Mouse (Mus musculus) MEL (cell line): ENCODE results near the gene 1810010D01Rik. TPM values are rescaled to one million over a fixed set of nuclear protein-coding genes. Genes with fewer than 3 reads are reported as not detected.

ENCODE experiments used
- DNase-seq: peaks from one replicate; pipeline ENCODE4 v3.0.0; 2011; ENCODE audit warnings: low read depth, low spot score
- H3K27ac ChIP-seq: 2 replicates; pipeline ENCODE4 v1.5.1; 2012; ENCODE audit warnings: low read depth, mild to moderate bottlenecking, control low read depth, low read length, moderate library complexity; ENCODE audit not compliant: control insufficient read depth
- H3K27me3 ChIP-seq, 2 experiments: fragments of 150-350 bp in 1 of 2; sonication (generic) in 1 of 2; 2 replicates each; pipeline ENCODE4 v1.6.1; 2012; ENCODE audit warnings: low read length in 2 of 2, mild to moderate bottlenecking in 2 of 2, improper control_type of control experiment in 1 of 2, moderate library complexity in 1 of 2; ENCODE audit not compliant: insufficient read depth in 2 of 2, control insufficient read depth in 1 of 2
- H3K36me3 ChIP-seq, 2 experiments: 2 replicates each; pipeline ENCODE4 v1.6.1; 2012 to 2014; ENCODE audit warnings: low read length in 2 of 2, improper control_type of control experiment in 1 of 2, inconsistent platforms in 1 of 2, mild to moderate bottlenecking in 1 of 2; ENCODE audit not compliant: insufficient read depth in 2 of 2, control insufficient read depth in 1 of 2
- H3K4me1 ChIP-seq, 2 experiments: fragments of 150-350 bp in 1 of 2; sonication (generic) in 1 of 2; 2 replicates each; pipeline ENCODE4 v1.6.1; 2012; ENCODE audit warnings: low read length in 2 of 2, improper control_type of control experiment in 1 of 2, mild to moderate bottlenecking in 1 of 2; ENCODE audit not compliant: insufficient read depth in 2 of 2, control insufficient read depth in 1 of 2
- H3K4me3 ChIP-seq, 2 experiments: fragments of 150-350 bp in 1 of 2; sonication (generic) in 1 of 2; 2 replicates each; pipeline ENCODE4 v1.5.1; 2012; ENCODE audit warnings: low read depth in 2 of 2, low read length in 2 of 2, mild to moderate bottlenecking in 2 of 2, moderate library complexity in 2 of 2, control low read depth in 1 of 2, improper control_type of control experiment in 1 of 2; ENCODE audit not compliant: control insufficient read depth in 1 of 2, insufficient read depth in 1 of 2
- H3K79me2 ChIP-seq: 2 replicates; pipeline ENCODE4 v1.6.1; 2012; ENCODE audit warnings: mild to moderate bottlenecking, low read length, moderate library complexity; ENCODE audit not compliant: control insufficient read depth, poor library complexity, insufficient read depth
- H3K9ac ChIP-seq: 2 replicates; pipeline ENCODE4 v1.6.1; 2012; ENCODE audit warnings: low read depth, mild to moderate bottlenecking, control low read depth, low read length, moderate library complexity; ENCODE audit not compliant: control insufficient read depth, poor library complexity, severe bottlenecking
- H3K9me3 ChIP-seq: fragments of 150-350 bp; sonication (generic); replicated peaks from 2 replicates; pipeline ENCODE4 v1.6.1; 2012; ENCODE audit warnings: mild to moderate bottlenecking, low read length, improper control_type of control experiment, moderate library complexity; ENCODE audit not compliant: insufficient read depth
- CTCF ChIP-seq, 3 experiments: IDR thresholded peaks in 2 of 3; conservative IDR thresholded peaks in 1 of 3; 2 replicates each; pipeline ENCODE4 v1.5.1; 2011 to 2012; ENCODE audit warnings: low read length in 3 of 3, low read depth in 2 of 3, mild to moderate bottlenecking in 2 of 3, improper control_type of control experiment in 1 of 3, inconsistent platforms in 1 of 3, mixed read lengths in 1 of 3, moderate library complexity in 1 of 3; ENCODE audit not compliant: control insufficient read depth in 1 of 3, insufficient read depth in 1 of 3, poor library complexity in 1 of 3, severe bottlenecking in 1 of 3
- GABPA ChIP-seq: IDR thresholded peaks from 2 replicates; pipeline ENCODE4 v1.6.1; 2012; ENCODE audit warnings: low read depth, mild to moderate bottlenecking, inconsistent platforms, low read length, improper control_type of control experiment, moderate library complexity
- KAT2A ChIP-seq: conservative IDR thresholded peaks from 2 replicates; pipeline ENCODE4 v1.6.1; 2012; ENCODE audit warnings: low read depth, low read length, improper control_type of control experiment, inconsistent platforms
- MAZ ChIP-seq: IDR thresholded peaks from 2 replicates; pipeline ENCODE4 v1.6.1; 2012; ENCODE audit warnings: low read depth, mild to moderate bottlenecking, inconsistent platforms, low read length, improper control_type of control experiment
- MEF2A ChIP-seq: IDR thresholded peaks from 2 replicates; pipeline ENCODE4 v1.6.1; 2014; ENCODE audit warnings: low read depth, mild to moderate bottlenecking, inconsistent platforms, low read length, improper control_type of control experiment; ENCODE audit not compliant: poor library complexity, insufficient replicate concordance, severe bottlenecking; ENCODE audit errors: extremely low read depth
- MYB ChIP-seq: IDR thresholded peaks from 2 replicates; pipeline ENCODE4 v1.6.1; 2011; ENCODE audit warnings: mild to moderate bottlenecking, low read depth, low read length, improper control_type of control experiment
- NRF1 ChIP-seq: IDR thresholded peaks from 2 replicates; pipeline ENCODE4 v1.6.1; 2014; ENCODE audit warnings: low read depth, mild to moderate bottlenecking, inconsistent platforms, low read length, improper control_type of control experiment, moderate library complexity; ENCODE audit not compliant: poor library complexity, insufficient read depth, severe bottlenecking
- RAD21 ChIP-seq: IDR thresholded peaks from 2 replicates; pipeline ENCODE4 v1.6.1; 2011; ENCODE audit warnings: mild to moderate bottlenecking, low read depth, low read length, improper control_type of control experiment
- SMC3 ChIP-seq: IDR thresholded peaks from 2 replicates; pipeline ENCODE4 v1.6.1; 2011; ENCODE audit warnings: low read depth, low read length, improper control_type of control experiment
- TAL1 ChIP-seq: IDR thresholded peaks from 2 replicates; pipeline ENCODE4 v1.6.1; 2012; ENCODE audit warnings: mild to moderate bottlenecking, inconsistent platforms, low read length, moderate library complexity, mixed read lengths
- TBP ChIP-seq: IDR thresholded peaks from 2 replicates; pipeline ENCODE4 v1.8.0; 2011; ENCODE audit warnings: low read depth, low read length, improper control_type of control experiment
- UBTF ChIP-seq: IDR thresholded peaks from 2 replicates; pipeline ENCODE4 v1.6.1; 2012; ENCODE audit warnings: low read depth, mild to moderate bottlenecking, inconsistent platforms, low read length, improper control_type of control experiment, moderate library complexity, borderline replicate concordance; ENCODE audit not compliant: insufficient read depth
- USF1 ChIP-seq: IDR thresholded peaks from 2 replicates; pipeline ENCODE4 v1.6.1; 2014; ENCODE audit warnings: low read depth, mild to moderate bottlenecking, inconsistent platforms, low read length, improper control_type of control experiment, moderate library complexity
- USF2 ChIP-seq, 2 experiments: IDR thresholded peaks; 2 replicates each; pipeline ENCODE4 v1.6.1; 2011 to 2012; ENCODE audit warnings: improper control_type of control experiment in 2 of 2, low read length in 2 of 2, borderline replicate concordance in 1 of 2, inconsistent platforms in 1 of 2, low read depth in 1 of 2, mild to moderate bottlenecking in 1 of 2; ENCODE audit not compliant: insufficient read depth in 1 of 2
- ZC3H11A ChIP-seq: IDR thresholded peaks from 2 replicates; pipeline ENCODE4 v1.6.1; 2012; ENCODE audit warnings: low read depth, mild to moderate bottlenecking, inconsistent platforms, low read length, improper control_type of control experiment
- polyA plus RNA-seq, 2 experiments: library from polyadenylated mRNA; stranded (reverse) in 1 of 2; unstranded in 1 of 2; fragments of >175 nt in 1 of 2; fragments of >200 nt in 1 of 2; gene quantifications; 2 replicates each; pipeline versions ENCODE4 v1.2.1 to v1.2.4; 2012; ENCODE audit warnings: low replicate concordance in 2 of 2, low read depth in 1 of 2; ENCODE audit not compliant: insufficient read length in 2 of 2, insufficient read depth in 1 of 2, missing spikeins in 1 of 2
- total RNA-seq: library from RNA; depleted of rRNA; stranded (reverse); fragments of 300-350 nt; gene quantifications from 2 replicates; pipeline ENCODE4 v1.2.3, GENCODE M21; 2012

The 1810010D01Rik gene
- total and polyA plus RNA-seq, 3 experiments = not detected

DNA sequence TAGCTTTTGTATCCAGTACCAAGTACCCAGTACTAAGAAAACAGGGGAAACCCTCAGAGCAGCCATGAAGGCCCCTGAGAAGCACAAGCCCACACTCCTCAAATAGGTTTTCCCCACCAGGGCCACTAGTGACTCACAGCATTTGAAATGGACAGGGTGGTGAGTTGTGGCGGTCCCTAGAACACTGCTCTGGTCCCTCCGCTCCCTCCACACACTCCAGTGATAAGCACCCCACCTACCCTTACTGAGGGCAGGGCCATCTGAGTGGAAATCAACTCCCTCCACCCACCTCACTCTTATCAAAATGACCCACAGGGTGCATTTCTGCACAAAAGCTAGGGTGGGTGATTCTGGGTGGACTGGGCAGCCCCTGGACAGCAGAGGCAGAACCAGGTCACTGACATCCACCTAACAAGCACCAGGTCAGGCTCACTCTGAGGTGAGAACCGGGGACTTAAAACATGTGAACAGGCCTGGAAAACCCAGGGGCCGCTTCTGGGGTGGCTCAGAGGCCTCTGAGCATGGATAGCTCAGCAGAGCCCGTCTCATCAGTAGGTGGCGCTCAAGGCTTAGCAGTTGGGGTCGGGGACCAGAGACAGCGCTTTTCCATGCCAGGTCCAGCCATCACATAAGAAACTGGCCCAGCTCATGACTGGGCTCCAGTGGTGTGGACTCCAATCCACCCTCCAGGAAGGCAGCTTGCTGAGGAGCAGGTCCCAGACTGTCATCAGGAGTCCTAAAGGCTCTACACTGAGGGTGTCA, 45.0 kb upstream of the 1810010D01Rik start:
- Histone ChIP-seq H3K4me3 (no peak overlapping the region), H3K27ac (no peak overlapping the region), H3K36me3 (no peaks in the 10 kb centered on the region), H3K9ac (no peak overlapping the region), H3K9me3 (no peaks in the 10 kb centered on the region), H3K79me2 (no peaks in the 10 kb centered on the region), H3K27me3 (no peaks in the 10 kb centered on the region), H3K4me1 (no peaks in the 10 kb centered on the region)
- peak; percentile 54 for DNase-seq
- TF ChIP-seq ZC3H11A (peak; percentile 52), SMC3 (peak; percentile 68), CTCF (IDR thresholded peaks at IDR 0.05 in 2 of 3, conservative IDR thresholded peaks at IDR 0.05 in 1 of 3; ENCODE audit: control insufficient read depth in 1 of 3, insufficient read depth in 1 of 3, low read depth in 2 of 3, low read length in 3 of 3, poor library complexity in 1 of 3, severe bottlenecking in 1 of 3) (peak; percentile 41 to 85 (median 65); a peak in 5 of 6 replicates), MYB (no peak), NRF1 (no peak), USF2 (IDR thresholded peaks at IDR 0.05; ENCODE audit: borderline replicate concordance in 1 of 2, insufficient read depth in 1 of 2, low read depth in 1 of 2, low read length in 2 of 2) (no peak), TBP (no peak), RAD21 (peak; percentile 78)

DNA sequence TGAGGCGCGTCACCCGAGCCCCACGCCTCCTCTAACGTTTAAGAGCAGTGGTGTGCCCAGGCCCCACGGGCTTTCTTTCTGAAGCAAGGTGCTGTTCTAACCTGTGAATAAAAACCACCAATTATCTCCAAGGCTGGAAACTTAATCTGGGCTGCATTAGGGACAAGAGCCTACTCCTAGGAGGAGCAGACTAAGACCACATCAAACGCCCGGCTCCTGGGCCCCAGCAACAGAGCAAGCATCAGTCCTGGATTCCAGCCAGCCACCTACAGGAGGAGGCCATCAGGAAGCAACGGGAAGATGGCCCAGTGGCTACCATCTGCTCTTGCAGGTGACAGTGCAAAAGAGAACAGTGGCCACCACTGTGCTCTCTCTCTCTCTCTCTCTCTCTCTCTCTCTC, 42.3 kb upstream of the 1810010D01Rik start:
- no peak for DNase-seq
- H3K9me3 ChIP-seq = no peaks in the 10 kb centered on the region
- no peaks in the 10 kb centered on the region for H3K4me1 ChIP-seq
- H3K27ac ChIP-seq = no peak overlapping the region
- TF ChIP-seq SMC3 = no peak
- no peak for TF ChIP-seq MAZ
- TF ChIP-seq UBTF = no peak
- TF ChIP-seq ZC3H11A = no peak
- no peak for TF ChIP-seq MEF2A
- TF ChIP-seq TAL1 = no peak
- TF ChIP-seq KAT2A = no peak
- no peak for TF ChIP-seq GABPA
- no peak for TF ChIP-seq USF1
- no peaks in the 10 kb centered on the region for H3K79me2 ChIP-seq
- H3K4me3 ChIP-seq = no peak overlapping the region
- H3K36me3 ChIP-seq = no peaks in the 10 kb centered on the region
- no peaks in the 10 kb centered on the region for H3K27me3 ChIP-seq
- H3K9ac ChIP-seq = no peak overlapping the region
